Comparison of ENCODE assay signal across 31 mouse cellular contexts in the genomic region with DNA sequence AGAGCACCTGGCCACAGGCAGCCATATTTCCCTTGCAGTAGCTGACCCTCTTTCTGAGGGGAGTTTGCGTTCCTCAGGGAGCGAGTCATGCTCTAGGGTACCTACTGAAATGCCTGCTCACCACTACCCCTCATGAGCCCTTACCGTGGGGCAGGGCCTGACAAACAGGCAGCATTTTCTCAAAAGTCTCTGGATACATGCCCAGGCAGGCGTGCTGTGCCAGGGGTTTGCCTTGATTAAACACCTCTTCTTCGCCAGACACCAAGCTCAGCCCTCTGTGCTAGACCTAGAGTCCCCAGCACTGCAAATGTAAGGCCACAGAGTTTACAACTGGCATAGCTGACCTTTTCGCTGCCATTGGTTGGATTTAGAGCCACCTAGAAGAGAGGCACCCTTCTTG.
A peak's percentile ranks its signal among the peaks of the same experiment; 100 is the strongest.
DNase-seq lines count a peak whose midpoint lies in the region; ATAC-seq and TF ChIP-seq lines count a peak whose summit lies in the region.
"Had no signal": no experiment of that assay in that cellular context is flagged by ENCODE, and none has a peak within 500 bp of the region (broad histone marks: within the 10 kb centered on the region; RNA-seq: fewer than 3 reads in every experiment).

No protein-coding gene starts in this region.

- H3K4me2 ChIP-seq in hindbrain, embryonic 15.5 days, result no peak overlapping the region
- H3K4me2 ChIP-seq in midbrain, embryonic 11.5 days, result no peak overlapping the region
- H3K4me2 ChIP-seq in midbrain, embryonic 15.5 days, result no peak overlapping the region
- H3K4me2 ChIP-seq: embryonic facial prominence, embryonic 13.5 days; forebrain, embryonic 15.5 days; heart, embryonic 11.5 days; hindbrain, embryonic 12.5 days; intestine, embryonic 15.5 days; limb, embryonic 15.5 days; lung, embryonic 14.5 days had no signal

- no peak overlapping the region for H3K4me3 ChIP-seq in hindbrain, embryonic 15.5 days
- H3K4me3 ChIP-seq in hindbrain, embryonic 10.5 days, result no peak overlapping the region
- no peak overlapping the region for H3K4me3 ChIP-seq in midbrain, embryonic 11.5 days (ENCODE audit: low read depth, low read length)
- no peak overlapping the region for H3K4me3 ChIP-seq in midbrain, embryonic 15.5 days
- H3K4me3 ChIP-seq: embryonic facial prominence, embryonic 13.5 days; forebrain, embryonic 15.5 days; gastrocnemius, adult 2 months; hindbrain, embryonic 12.5 days; intestine, embryonic 15.5 days; limb, embryonic 10.5 days; limb, embryonic 15.5 days had no signal

- no peak overlapping the region for H3K9ac ChIP-seq in hindbrain, embryonic 15.5 days
- no peak overlapping the region for H3K9ac ChIP-seq in midbrain, embryonic 11.5 days (ENCODE audit: low read length)
- no peak overlapping the region for H3K9ac ChIP-seq in midbrain, embryonic 15.5 days
- H3K9ac ChIP-seq: embryonic facial prominence, embryonic 13.5 days; forebrain, embryonic 15.5 days; hindbrain, embryonic 12.5 days; intestine, embryonic 15.5 days; limb, embryonic 15.5 days; liver, embryonic 14.5 days; lung, embryonic 14.5 days had no signal

- no peak for TF ChIP-seq CTCF in brain, embryonic 14.5 days (IDR thresholded peaks at IDR 0.05; ENCODE audit: borderline replicate concordance, extremely low read depth, insufficient read depth, insufficient read length)

- ATAC-seq in hindbrain, embryonic 15.5 days (ENCODE audit: low FRiP score, low read depth), result peak; percentile 45; the same call in 1 of the 2 replicates
- no peak for ATAC-seq in midbrain, embryonic 11.5 days (ENCODE audit: low FRiP score)
- no peak for ATAC-seq in midbrain, embryonic 15.5 days (replicated peaks)
- ATAC-seq: activated CD4-positive, CD25-positive, alpha-beta regulatory T cell, adult 4 months; forebrain, embryonic 15.5 days; intestine, embryonic 15.5 days; midbrain, embryonic 16.5 days had no signal

- H3K27ac ChIP-seq in hindbrain, embryonic 15.5 days (replicated peaks), result no peak overlapping the region
- H3K27ac ChIP-seq in hindbrain, embryonic 10.5 days, result no peak overlapping the region
- H3K27ac ChIP-seq in midbrain, embryonic 11.5 days (ENCODE audit: low read depth, low read length), result no peak overlapping the region
- no peak overlapping the region for H3K27ac ChIP-seq in midbrain, embryonic 15.5 days
- H3K27ac ChIP-seq: embryonic facial prominence, embryonic 13.5 days; forebrain, embryonic 15.5 days; gastrocnemius, adult 2 months; hindbrain, embryonic 12.5 days; intestine, embryonic 15.5 days; limb, embryonic 10.5 days; limb, embryonic 15.5 days; liver, embryonic 14.5 days; stomach, postnatal 0 days had no signal

- no peaks in the 10 kb centered on the region for H3K36me3 ChIP-seq in hindbrain, embryonic 15.5 days
- no peaks in the 10 kb centered on the region for H3K36me3 ChIP-seq in hindbrain, embryonic 10.5 days
- H3K36me3 ChIP-seq in midbrain, embryonic 11.5 days (ENCODE audit: control insufficient read depth, insufficient read depth, low read length), result no peaks in the 10 kb centered on the region
- H3K36me3 ChIP-seq in midbrain, embryonic 15.5 days (replicated peaks), result no peaks in the 10 kb centered on the region
- H3K36me3 ChIP-seq: embryonic facial prominence, embryonic 13.5 days; forebrain, embryonic 15.5 days; hindbrain, embryonic 12.5 days; intestine, embryonic 15.5 days; limb, embryonic 10.5 days; limb, embryonic 15.5 days had no signal

- H3K27me3 ChIP-seq in hindbrain, embryonic 15.5 days, result no peaks in the 10 kb centered on the region
- peaks cover 23% of the 10 kb centered on the region; the same call in 1 of the 2 replicates for H3K27me3 ChIP-seq in hindbrain, embryonic 10.5 days (ENCODE audit: insufficient read depth, poor library complexity, severe bottlenecking)
- no peaks in the 10 kb centered on the region; the same call in 1 of the 2 replicates for H3K27me3 ChIP-seq in midbrain, embryonic 11.5 days (ENCODE audit: control insufficient read depth, insufficient read depth, low read length)
- peaks cover 14% of the 10 kb centered on the region; the same call in 1 of the 2 replicates for H3K27me3 ChIP-seq in midbrain, embryonic 15.5 days (replicated peaks)
- H3K27me3 ChIP-seq: embryonic facial prominence, embryonic 13.5 days; hindbrain, embryonic 12.5 days; intestine, embryonic 15.5 days; limb, embryonic 15.5 days had no signal

- no peaks in the 10 kb centered on the region for H3K9me3 ChIP-seq in hindbrain, embryonic 15.5 days
- H3K9me3 ChIP-seq in hindbrain, embryonic 10.5 days, result no peaks in the 10 kb centered on the region
- H3K9me3 ChIP-seq in midbrain, embryonic 11.5 days (ENCODE audit: control insufficient read depth, low read length), result no peaks in the 10 kb centered on the region
- no peaks in the 10 kb centered on the region for H3K9me3 ChIP-seq in midbrain, embryonic 15.5 days
- H3K9me3 ChIP-seq: embryonic facial prominence, embryonic 13.5 days; forebrain, embryonic 15.5 days; hindbrain, embryonic 12.5 days; intestine, embryonic 15.5 days; limb, embryonic 10.5 days; limb, embryonic 15.5 days had no signal

- H3K4me1 ChIP-seq in hindbrain, embryonic 15.5 days (replicated peaks), result peaks cover 6% of the 10 kb centered on the region
- peaks cover 28% of the 10 kb centered on the region for H3K4me1 ChIP-seq in hindbrain, embryonic 10.5 days (replicated peaks)
- H3K4me1 ChIP-seq in midbrain, embryonic 11.5 days (ENCODE audit: control insufficient read depth, insufficient read depth, low read length), result peaks cover 4% of the 10 kb centered on the region; the same call in 1 of the 2 replicates
- H3K4me1 ChIP-seq in midbrain, embryonic 15.5 days, result no peaks in the 10 kb centered on the region
- H3K4me1 ChIP-seq: forebrain, embryonic 15.5 days; intestine, embryonic 15.5 days had no signal

- WGBS in hindbrain, embryonic 15.5 days, result 75% methylated on average over 6 of the region's 6 CpGs
- 96% methylated on average over 6 of the region's 6 CpGs for WGBS in hindbrain, embryonic 10.5 days
- WGBS in midbrain, embryonic 11.5 days, result 92% methylated on average over 6 of the region's 6 CpGs
- 86% methylated on average over 6 of the region's 6 CpGs for WGBS in midbrain, embryonic 15.5 days

- peak; percentile 23 for DNase-seq in cerebellum, postnatal 14 days
- DNase-seq in cerebellum, adult 18-20 months, result no peak
- no peak for DNase-seq in hindbrain, embryonic 10.5 days (ENCODE audit: low spot score)
- peak; percentile 17 for DNase-seq in midbrain, embryonic 11.5 days (ENCODE audit: low spot score, missing footprints)
- peak; percentile 63 for DNase-seq in brain, embryonic 14.5 days (ENCODE audit: low read depth)
- no peak for DNase-seq in right cerebral cortex, adult 2 months (ENCODE audit: low spot score in 2 of 2)
- DNase-seq: adrenal gland, adult 8-10 months; cerebellum, adult 11-12 months; cerebellum, postnatal 36 days; gastrocnemius, adult 2 months; gastrocnemius, postnatal 36 days; kidney, adult 2 months; kidney, postnatal 4 days; lung, embryonic 14.5 days; lung, postnatal 14 days; spleen, adult 18-20 months; thymus, adult 18-20 months; thymus, postnatal 25 days had no signal

- no peak for TF ChIP-seq POLR2A in brain, embryonic 14.5 days (IDR thresholded peaks at IDR 0.05; ENCODE audit: borderline replicate concordance, extremely low read depth, insufficient read depth, insufficient read length, poor library complexity, severe bottlenecking)

Comparison
In these comparisons a context has a peak if more than half of its experiments do, and no peak if none do; other contexts are left out.
1. DNase-seq: peak in cerebellum, postnatal 14 days (2 of 2), midbrain, embryonic 11.5 days (single experiment) and brain, embryonic 14.5 days (single experiment); none in cerebellum, adult 18-20 months (0 of 2), hindbrain, embryonic 10.5 days (single experiment) and right cerebral cortex, adult 2 months (0 of 2).